Mouse (Mus musculus) kidney, adult 2 months (tissue): Measurements from ENCODE around the gene Fut11.

Experiments used
- CTCF ChIP-seq: fragments of 200-500 bp; conservative IDR thresholded peaks from 2 replicates; pipeline ENCODE4 v1.5.1; 2011; ENCODE audit warnings: low read depth, mild to moderate bottlenecking, control low read depth, low read length, moderate library complexity, mixed read lengths; ENCODE audit not compliant: insufficient read depth, insufficient read length
- POLR2A ChIP-seq: fragments of 200-500 bp; IDR thresholded peaks from one replicate; pipeline ENCODE4 v1.6.1; 2011; ENCODE audit warnings: low read depth, low read length, control low read depth

- TF ChIP-seq POLR2A = no peak
- TF ChIP-seq CTCF = no peak
These were observed 35.9 kb upstream of the Fut11 start for GRCm38 (mm10) chr14:20658902-20659301.
